In genomic region chr7:121312961-121313587, GRCm38 (mm10) we compare ENCODE assay signal across 8 mouse cellular contexts.
DNase-seq lines count a peak whose midpoint lies in the region; ATAC-seq and TF ChIP-seq lines count a peak whose summit lies in the region.

No protein-coding gene starts in this region.

- H3K4me2 ChIP-seq in forebrain, embryonic 12.5 days: peak overlapping the region; percentile 31
- 0 out of 2 replicates have a peak overlapping the region, but pooled peaks have one; percentile 6 for H3K4me2 ChIP-seq in limb, embryonic 14.5 days (replicated peaks; ENCODE audit: low read depth, low read length, severe bottlenecking)
- H3K4me2 ChIP-seq in kidney, embryonic 16.5 days (replicated peaks; ENCODE audit: low read depth, low read length): no peak overlapping the region
- H3K4me2 ChIP-seq in liver, embryonic 12.5 days: no peak overlapping the region

- H3K4me3 ChIP-seq in E14TG2a.4 (replicated peaks; ENCODE audit: low read length): peak overlapping the region; percentile 57
- H3K4me3 ChIP-seq in forebrain, embryonic 12.5 days (replicated peaks): no peak overlapping the region
- 0 out of 2 replicates have a peak overlapping the region, but pooled peaks have one; percentile 11 for H3K4me3 ChIP-seq in limb, embryonic 14.5 days (replicated peaks; ENCODE audit: low read length)
- no peak overlapping the region for H3K4me3 ChIP-seq in kidney, embryonic 16.5 days (ENCODE audit: low read length)
- no peak overlapping the region for H3K4me3 ChIP-seq in liver, embryonic 12.5 days

- 0 out of 2 replicates have a peak, but pooled peaks have one; percentile 55 for ATAC-seq in forebrain, embryonic 12.5 days (ENCODE audit: low FRiP score)
- ATAC-seq in limb, embryonic 14.5 days (ENCODE audit: low FRiP score, low read depth): no peak; the same call in 1 of the 2 replicates
- no peak for ATAC-seq in kidney, embryonic 16.5 days (ENCODE audit: low FRiP score, low TSS enrichment)
- no peak for ATAC-seq in liver, embryonic 12.5 days

- 0 out of 2 replicates have a peak overlapping the region, but pooled peaks have one; percentile 6 for H3K27ac ChIP-seq in forebrain, embryonic 12.5 days
- H3K27ac ChIP-seq in limb, embryonic 14.5 days (replicated peaks; ENCODE audit: low read depth, low read length): no peak overlapping the region
- H3K27ac ChIP-seq in kidney, embryonic 16.5 days (ENCODE audit: low read length): no peak overlapping the region
- no peak overlapping the region for H3K27ac ChIP-seq in liver, embryonic 12.5 days

- no peaks in the 10 kb centered on the region for H3K36me3 ChIP-seq in E14TG2a.4 (ENCODE audit: insufficient read depth, low read length)
- H3K36me3 ChIP-seq in forebrain, embryonic 12.5 days (replicated peaks): no peaks in the 10 kb centered on the region
- H3K36me3 ChIP-seq in limb, embryonic 14.5 days (ENCODE audit: control insufficient read depth, insufficient read depth, low read length): no peaks in the 10 kb centered on the region
- H3K36me3 ChIP-seq in kidney, embryonic 16.5 days (ENCODE audit: insufficient read depth, low read length): no peaks in the 10 kb centered on the region
- H3K36me3 ChIP-seq in liver, embryonic 12.5 days: no peaks in the 10 kb centered on the region

- no peak overlapping the region for H3K9ac ChIP-seq in forebrain, embryonic 12.5 days
- no peak overlapping the region for H3K9ac ChIP-seq in limb, embryonic 14.5 days (ENCODE audit: low read depth, low read length, severe bottlenecking)
- H3K9ac ChIP-seq in kidney, embryonic 16.5 days (replicated peaks; ENCODE audit: low read length): no peak overlapping the region
- no peak overlapping the region for H3K9ac ChIP-seq in liver, embryonic 12.5 days

- no peak for TF ChIP-seq POLR2A in brain, embryonic 14.5 days (IDR thresholded peaks at IDR 0.05; ENCODE audit: borderline replicate concordance, extremely low read depth, insufficient read depth, insufficient read length, poor library complexity, severe bottlenecking)
- TF ChIP-seq POLR2A in limb, embryonic 14.5 days (IDR thresholded peaks at IDR 0.05; ENCODE audit: borderline replicate concordance, extremely low read depth, insufficient read depth, insufficient read length): no peak

- no peaks in the 10 kb centered on the region for H3K9me3 ChIP-seq in E14TG2a.4 (ENCODE audit: low read length)
- no peaks in the 10 kb centered on the region for H3K9me3 ChIP-seq in forebrain, embryonic 12.5 days
- peaks cover under 1% of the 10 kb centered on the region; the same call in 1 of the 2 replicates for H3K9me3 ChIP-seq in limb, embryonic 14.5 days (ENCODE audit: control insufficient read depth, low read length)
- no peaks in the 10 kb centered on the region for H3K9me3 ChIP-seq in kidney, embryonic 16.5 days (ENCODE audit: low read length)
- H3K9me3 ChIP-seq in liver, embryonic 12.5 days (replicated peaks): no peaks in the 10 kb centered on the region

- 8% methylated on average over 19 of the region's 19 CpGs for WGBS in forebrain, embryonic 12.5 days
- WGBS in limb, embryonic 14.5 days: 6% methylated on average over 19 of the region's 19 CpGs
- WGBS in kidney, embryonic 16.5 days: 20% methylated on average over 19 of the region's 19 CpGs
- 26% methylated on average over 19 of the region's 19 CpGs for WGBS in liver, embryonic 12.5 days (ENCODE audit: insufficient replicate concordance)

- peaks cover 7% of the 10 kb centered on the region; the same call in 1 of the 2 replicates for H3K4me1 ChIP-seq in E14TG2a.4 (replicated peaks; ENCODE audit: low read depth, low read length)
- peaks cover 7% of the 10 kb centered on the region for H3K4me1 ChIP-seq in forebrain, embryonic 12.5 days
- peaks cover 7% of the 10 kb centered on the region for H3K4me1 ChIP-seq in limb, embryonic 14.5 days (ENCODE audit: control insufficient read depth, insufficient read depth, low read length)
- H3K4me1 ChIP-seq in kidney, embryonic 16.5 days (ENCODE audit: insufficient read depth, low read length): no peaks in the 10 kb centered on the region
- no peaks in the 10 kb centered on the region for H3K4me1 ChIP-seq in liver, embryonic 12.5 days

- no peak for TF ChIP-seq CTCF in E14TG2a.4 (conservative IDR thresholded peaks at IDR 0.05; ENCODE audit: low read length)
- TF ChIP-seq CTCF in brain, embryonic 14.5 days (IDR thresholded peaks at IDR 0.05; ENCODE audit: borderline replicate concordance, extremely low read depth, insufficient read depth, insufficient read length): no peak

- DNase-seq in brain, embryonic 14.5 days (ENCODE audit: low read depth): peak; percentile 68
- DNase-seq in limb, embryonic 14.5 days (ENCODE audit: low spot score): peak; percentile 21
- DNase-seq in frontal cortex, adult 2 months (ENCODE audit: extremely low spot score in 1 of 2, low spot score in 1 of 2): no peak
- no peak for DNase-seq in kidney, postnatal 25 days

- H3K27me3 ChIP-seq in E14TG2a.4 (ENCODE audit: insufficient read depth, low read length): peaks cover 17% of the 10 kb centered on the region
- peaks cover 24% of the 10 kb centered on the region for H3K27me3 ChIP-seq in forebrain, embryonic 12.5 days
- no peaks in the 10 kb centered on the region for H3K27me3 ChIP-seq in limb, embryonic 14.5 days (ENCODE audit: control insufficient read depth, insufficient read depth, low read length)
- H3K27me3 ChIP-seq in kidney, embryonic 16.5 days (ENCODE audit: insufficient read depth, low read length): 0 out of 2 replicates have a peak, but pooled peaks cover 5% of the 10 kb centered on the region
- H3K27me3 ChIP-seq in liver, embryonic 12.5 days (replicated peaks): no peaks in the 10 kb centered on the region

Comparison
In these comparisons a context has a peak if more than half of its experiments do, and no peak if none do; other contexts are left out.
1. H3K4me3 ChIP-seq: peak in E14TG2a.4 (single experiment) and limb, embryonic 14.5 days (single experiment); none in forebrain, embryonic 12.5 days (single experiment), kidney, embryonic 16.5 days (single experiment) and liver, embryonic 12.5 days (single experiment).
2. DNase-seq: peak in brain, embryonic 14.5 days (single experiment) and limb, embryonic 14.5 days (single experiment); none in frontal cortex, adult 2 months (0 of 2) and kidney, postnatal 25 days (0 of 2).
3. H3K4me2 ChIP-seq: peak in forebrain, embryonic 12.5 days (single experiment) and limb, embryonic 14.5 days (single experiment); none in kidney, embryonic 16.5 days (single experiment) and liver, embryonic 12.5 days (single experiment).